Mouse (Mus musculus): ENCODE results near the gene Parp11. TPM values are rescaled to one million over a fixed set of nuclear protein-coding genes. Genes with fewer than 3 reads are reported as not detected.

The Parp11 gene
- 34.2 and 53.0 TPM in 2 replicates for total RNA-seq (2017)

DNA sequence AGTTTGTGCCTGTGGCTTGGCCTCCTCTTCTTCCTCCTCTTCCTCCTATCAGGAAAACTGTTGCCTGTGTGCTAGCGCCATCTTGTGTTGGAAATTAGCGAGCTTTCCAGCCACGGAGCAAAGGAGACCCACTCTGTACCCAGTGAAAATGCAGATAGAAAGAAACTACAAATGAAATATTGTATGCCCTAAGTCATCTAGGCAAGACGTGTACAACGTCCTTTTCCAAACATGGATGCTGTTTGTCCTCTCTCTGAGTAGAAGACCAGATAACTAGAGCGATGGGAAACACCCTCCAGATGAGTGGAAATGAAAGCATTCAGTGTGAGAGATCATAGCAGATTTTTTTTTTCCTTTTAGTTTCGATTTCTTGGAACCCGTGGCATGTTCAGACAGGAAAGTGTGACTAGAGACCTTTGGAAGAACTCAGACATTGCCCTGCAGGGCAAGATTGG is at the start of gene Parp11:
Gene Parp11 (plus strand): TSS at position 405 of the 455 bp plus-strand sequence.
- ATAC-seq (replicated peaks in 1 of 2; ENCODE audit: insufficient read depth in 1 of 2, low FRiP score in 2 of 2, low TSS enrichment in 1 of 2, low read depth in 1 of 2, poor library complexity in 2 of 2, severe bottlenecking in 2 of 2): peak; percentile 70 to 80

DNA sequence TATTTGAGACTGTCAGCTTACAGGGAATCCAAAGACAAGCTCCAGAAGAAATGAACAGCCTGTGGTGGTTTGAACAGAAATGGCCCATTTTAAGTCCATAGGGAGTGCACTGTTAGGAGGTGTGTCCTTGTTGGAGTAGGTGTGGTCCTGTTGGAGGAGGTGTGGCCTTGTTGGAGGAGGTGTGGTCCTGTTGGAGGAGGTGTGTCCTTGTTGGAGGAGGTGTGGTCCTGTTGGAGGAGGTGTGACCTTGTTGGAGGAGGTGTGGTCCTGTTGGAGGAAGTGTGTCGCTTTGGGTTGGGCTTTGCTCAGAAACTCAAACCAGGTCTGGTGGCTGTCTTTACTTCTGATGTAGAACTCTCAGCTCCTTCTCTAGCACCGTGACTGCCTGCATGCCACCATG is 48.6 kb upstream of the Parp11 start:
- peak; percentile 32 to 64; a peak in 1 of 4 replicates for ATAC-seq (replicated peaks in 1 of 2; ENCODE audit: insufficient read depth in 1 of 2, low FRiP score in 2 of 2, low TSS enrichment in 1 of 2, low read depth in 1 of 2, poor library complexity in 2 of 2, severe bottlenecking in 2 of 2)

DNA sequence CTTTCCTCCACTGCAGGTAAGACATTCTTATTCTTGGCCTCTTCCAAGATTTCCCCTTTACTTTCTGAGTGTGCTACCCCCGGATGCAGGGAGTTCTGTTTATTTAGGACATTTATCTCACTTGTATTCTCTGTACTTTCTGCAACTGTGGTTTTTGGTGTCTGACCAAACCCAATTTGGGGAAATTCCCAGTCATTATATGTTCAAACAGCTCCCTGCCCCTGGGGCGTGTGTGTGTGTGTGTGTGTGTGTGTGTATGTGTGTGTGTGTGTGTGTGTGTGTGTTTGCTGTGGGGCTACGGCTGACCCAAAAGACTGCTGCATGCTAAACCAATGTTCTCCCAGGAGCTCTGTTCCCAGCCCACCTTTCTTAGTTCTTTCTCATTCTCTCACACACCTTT is 45.2 kb upstream of the Parp11 start:
- ATAC-seq (replicated peaks in 1 of 2; ENCODE audit: insufficient read depth in 1 of 2, low FRiP score in 2 of 2, low TSS enrichment in 1 of 2, low read depth in 1 of 2, poor library complexity in 2 of 2, severe bottlenecking in 2 of 2): no peak

DNA sequence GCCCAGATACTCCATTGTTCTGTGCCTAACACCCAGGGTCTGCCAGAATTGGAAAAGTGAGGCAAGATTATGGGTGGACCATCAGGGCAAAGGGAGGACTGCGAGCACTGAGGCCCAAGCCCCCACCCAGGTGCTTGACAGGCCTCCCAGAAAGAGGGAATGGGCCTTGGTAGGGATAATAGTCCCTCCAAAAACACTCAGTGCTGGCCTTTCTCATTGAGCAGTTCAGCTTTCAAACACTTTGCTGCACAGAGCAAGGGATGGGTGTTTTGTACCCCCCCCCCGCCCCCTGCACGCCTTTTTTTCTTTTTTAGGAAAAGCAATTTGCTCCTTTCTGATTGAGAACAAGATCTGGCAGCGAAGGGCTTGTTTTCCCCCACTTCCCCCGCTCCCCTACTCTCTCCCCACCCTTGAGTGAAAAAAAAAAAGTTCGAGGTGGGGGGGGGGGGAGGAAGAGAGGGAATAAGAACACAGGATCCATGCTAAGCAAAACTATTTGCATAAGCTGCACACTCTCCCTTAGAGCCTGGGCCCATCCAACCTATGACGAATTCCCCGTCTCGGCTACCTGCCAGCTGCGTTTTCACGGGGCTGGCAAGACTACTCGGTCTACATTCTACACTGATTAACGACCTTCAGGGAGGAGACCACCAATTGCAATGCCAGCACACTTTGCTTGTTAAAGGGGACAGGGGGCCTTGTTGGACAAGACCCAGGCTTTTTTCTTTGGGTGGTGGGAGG is 42.4 kb upstream of the Parp11 start:
- ATAC-seq (replicated peaks in 1 of 2; ENCODE audit: insufficient read depth in 1 of 2, low FRiP score in 2 of 2, low TSS enrichment in 1 of 2, low read depth in 1 of 2, poor library complexity in 2 of 2, severe bottlenecking in 2 of 2): no peak

DNA sequence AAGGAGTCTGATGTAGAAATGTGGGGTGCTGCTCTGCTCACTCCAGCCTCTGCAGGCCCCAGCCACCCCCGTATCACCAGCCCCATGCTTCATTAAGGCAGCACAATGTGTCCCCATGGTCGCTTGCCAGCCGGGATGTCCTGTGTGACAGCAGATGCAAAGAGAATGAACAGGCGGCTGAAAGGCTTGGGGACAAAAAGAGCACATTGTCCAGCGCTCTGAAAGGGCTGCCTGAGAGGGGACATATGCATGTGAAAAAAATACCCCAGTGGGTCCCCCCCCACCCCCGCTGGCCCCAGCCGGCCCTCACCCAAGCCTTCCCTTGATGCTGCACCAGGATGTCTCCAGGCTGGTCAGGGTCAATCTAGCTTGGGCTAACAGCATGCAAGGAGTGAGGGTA is 41.0 kb upstream of the Parp11 start:
- ATAC-seq (replicated peaks in 1 of 2; ENCODE audit: insufficient read depth in 1 of 2, low FRiP score in 2 of 2, low TSS enrichment in 1 of 2, low read depth in 1 of 2, poor library complexity in 2 of 2, severe bottlenecking in 2 of 2): no peak

DNA sequence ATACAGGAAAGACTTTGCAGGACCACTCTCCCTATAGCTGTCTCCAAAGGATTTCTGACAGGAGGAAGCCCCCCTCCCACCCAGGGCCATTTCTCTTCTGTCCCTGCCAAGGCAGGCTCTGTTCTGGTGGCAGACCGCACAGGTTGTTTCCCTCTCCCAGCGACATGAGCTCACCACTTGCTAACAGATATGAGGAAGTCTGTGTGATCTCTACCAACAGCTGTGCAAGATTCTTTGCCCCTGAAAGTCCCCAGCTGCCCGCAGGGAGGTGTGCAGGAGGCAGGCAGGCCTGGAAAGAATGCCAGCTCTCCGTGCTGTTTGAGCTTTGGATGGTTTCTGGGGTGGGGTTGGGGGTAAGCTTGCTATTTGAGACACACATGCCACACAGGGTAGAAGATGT is 38.9 kb upstream of the Parp11 start:
- ATAC-seq (replicated peaks in 1 of 2; ENCODE audit: insufficient read depth in 1 of 2, low FRiP score in 2 of 2, low TSS enrichment in 1 of 2, low read depth in 1 of 2, poor library complexity in 2 of 2, severe bottlenecking in 2 of 2): peak; percentile 88 to 96

DNA sequence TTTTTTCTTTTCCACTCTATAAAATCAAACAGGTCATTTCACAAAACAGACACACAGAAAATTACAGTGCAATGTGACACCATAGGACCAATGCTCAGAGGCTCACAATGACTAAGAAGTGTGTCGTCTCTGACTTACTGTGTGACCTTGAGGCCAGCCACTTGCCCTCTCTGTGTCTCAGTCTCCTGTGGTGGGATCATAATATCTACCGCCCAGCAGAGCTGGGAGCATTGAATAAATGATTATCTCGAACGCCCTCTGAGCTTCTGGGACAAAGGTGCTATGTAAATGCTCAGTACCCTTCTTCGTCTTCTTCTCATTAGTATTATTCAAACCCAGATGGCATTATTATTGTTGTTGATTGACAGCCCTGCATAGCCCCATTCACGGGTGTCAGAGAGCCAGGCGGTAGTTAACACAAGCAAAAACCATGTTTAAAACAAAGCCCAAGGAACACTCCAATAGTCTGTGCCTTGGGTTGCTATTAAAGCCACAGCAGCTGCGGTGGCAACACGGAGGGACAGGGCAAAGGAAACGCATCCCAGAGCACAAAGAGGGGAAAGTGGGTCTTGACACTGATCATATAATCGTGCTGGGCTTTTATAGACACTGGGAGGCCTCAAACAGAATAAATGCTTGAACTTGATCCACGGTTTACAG is 29.0 kb upstream of the Parp11 start:
- no peak for ATAC-seq (replicated peaks in 1 of 2; ENCODE audit: insufficient read depth in 1 of 2, low FRiP score in 2 of 2, low TSS enrichment in 1 of 2, low read depth in 1 of 2, poor library complexity in 2 of 2, severe bottlenecking in 2 of 2)

DNA sequence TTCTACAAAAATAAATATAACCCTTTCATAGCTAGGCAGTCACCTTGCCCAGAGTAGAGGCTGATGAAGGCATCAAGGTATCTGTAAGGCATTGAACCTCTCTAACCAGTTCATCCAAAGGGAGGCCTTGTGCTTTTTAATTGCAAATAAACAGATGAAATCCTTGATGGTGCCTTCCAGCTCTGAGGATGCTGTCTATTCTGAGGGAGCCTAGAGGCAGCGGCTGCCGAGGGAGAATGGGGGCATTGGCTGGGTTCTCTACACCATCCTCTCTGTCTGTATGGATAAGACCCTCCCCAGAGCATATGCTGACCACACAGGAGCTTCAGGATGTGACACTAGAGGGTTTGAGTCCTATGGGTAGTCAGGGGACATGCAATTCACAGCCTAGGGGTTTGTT is 28.3 kb upstream of the Parp11 start:
- no peak for ATAC-seq (replicated peaks in 1 of 2; ENCODE audit: insufficient read depth in 1 of 2, low FRiP score in 2 of 2, low TSS enrichment in 1 of 2, low read depth in 1 of 2, poor library complexity in 2 of 2, severe bottlenecking in 2 of 2)

DNA sequence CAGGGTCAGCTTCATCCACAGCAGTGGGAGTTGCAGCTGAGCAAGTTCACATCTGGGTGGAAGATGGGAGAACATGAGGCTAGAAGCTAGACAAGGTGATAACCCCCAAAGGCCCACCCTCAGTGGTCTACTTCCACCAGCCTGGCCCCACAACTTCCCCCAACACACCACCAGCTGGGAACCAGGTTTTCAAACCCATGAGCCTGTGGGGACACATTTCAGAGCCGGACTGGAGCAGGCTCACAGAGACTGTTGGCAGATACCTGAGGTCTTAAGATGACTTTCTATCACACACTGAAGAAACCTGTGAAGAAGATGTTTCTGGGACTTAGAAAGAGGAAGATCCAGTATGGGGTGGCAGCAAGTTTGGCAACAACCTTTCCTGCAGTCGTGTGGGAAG is 26.5 kb upstream of the Parp11 start:
- ATAC-seq (replicated peaks in 1 of 2; ENCODE audit: insufficient read depth in 1 of 2, low FRiP score in 2 of 2, low TSS enrichment in 1 of 2, low read depth in 1 of 2, poor library complexity in 2 of 2, severe bottlenecking in 2 of 2): no peak

DNA sequence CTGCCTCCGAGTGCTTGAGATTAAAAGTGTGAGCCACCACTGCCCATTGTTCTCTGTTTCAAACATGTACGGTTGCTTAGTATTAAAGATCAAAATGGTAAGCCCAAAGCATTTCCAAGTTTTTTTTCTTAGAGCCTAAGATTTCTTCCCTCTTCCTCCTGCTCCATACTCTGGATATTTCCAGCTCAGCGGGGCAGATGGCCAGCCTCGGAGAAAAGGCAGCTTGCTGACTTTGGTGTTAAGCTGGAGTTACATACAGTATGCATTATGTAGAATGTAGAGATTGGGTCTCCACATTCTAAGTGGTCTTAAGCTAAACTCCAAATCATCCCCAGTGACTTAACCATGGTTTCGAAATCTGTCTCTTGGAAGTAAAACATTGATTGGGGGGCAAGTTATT is 21.5 kb upstream of the Parp11 start:
- no peak for ATAC-seq (replicated peaks in 1 of 2; ENCODE audit: insufficient read depth in 1 of 2, low FRiP score in 2 of 2, low TSS enrichment in 1 of 2, low read depth in 1 of 2, poor library complexity in 2 of 2, severe bottlenecking in 2 of 2)

DNA sequence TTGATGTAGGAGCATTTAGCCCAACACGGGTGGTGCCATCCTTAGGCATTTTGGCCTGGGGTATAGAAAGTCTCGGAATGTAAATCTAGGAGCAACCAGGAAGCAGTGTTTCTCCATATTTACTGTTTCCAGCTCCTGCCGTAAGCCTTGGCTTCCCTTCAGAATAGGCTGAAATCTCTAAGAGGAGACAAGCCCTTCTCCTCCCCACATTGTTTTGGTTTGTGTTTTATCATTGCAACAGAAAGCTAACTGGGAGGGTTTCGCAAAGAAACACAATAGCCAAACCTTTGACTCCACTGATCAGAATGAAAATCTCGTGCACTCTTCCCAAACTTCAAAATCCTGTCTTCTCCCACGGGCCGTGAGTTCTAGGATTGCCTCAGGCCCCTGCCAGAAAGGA is 15.9 kb upstream of the Parp11 start:
- no peak for ATAC-seq (replicated peaks in 1 of 2; ENCODE audit: insufficient read depth in 1 of 2, low FRiP score in 2 of 2, low TSS enrichment in 1 of 2, low read depth in 1 of 2, poor library complexity in 2 of 2, severe bottlenecking in 2 of 2)

DNA sequence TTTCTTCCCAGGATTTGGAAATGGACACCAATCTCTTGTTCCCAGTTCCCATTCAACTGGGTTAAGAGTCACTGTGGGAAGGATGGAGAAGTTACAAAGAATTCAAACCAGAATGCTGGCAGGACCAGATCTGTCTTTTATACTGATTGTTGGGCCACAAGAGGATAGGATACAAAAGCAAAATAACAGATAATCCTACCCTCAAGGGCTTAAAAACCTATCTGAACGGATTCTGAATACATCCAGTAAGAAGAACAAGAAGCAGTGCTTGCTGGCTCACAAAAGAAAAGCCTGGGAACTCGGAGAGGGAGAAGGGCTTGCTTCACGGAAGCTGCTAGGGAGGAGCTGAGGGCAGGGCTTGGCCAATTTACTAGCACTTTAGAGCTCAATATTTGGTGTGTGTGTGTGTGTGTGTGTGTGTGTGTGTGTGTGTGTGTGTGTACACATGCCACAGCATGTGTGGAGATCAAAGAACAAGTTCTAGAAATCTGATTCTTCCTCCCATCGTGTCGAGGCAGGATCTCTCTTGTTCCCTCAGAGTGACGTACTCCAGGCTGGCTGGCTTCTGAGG is 15.4 kb upstream of the Parp11 start:
- no peak for ATAC-seq (replicated peaks in 1 of 2; ENCODE audit: insufficient read depth in 1 of 2, low FRiP score in 2 of 2, low TSS enrichment in 1 of 2, low read depth in 1 of 2, poor library complexity in 2 of 2, severe bottlenecking in 2 of 2)

DNA sequence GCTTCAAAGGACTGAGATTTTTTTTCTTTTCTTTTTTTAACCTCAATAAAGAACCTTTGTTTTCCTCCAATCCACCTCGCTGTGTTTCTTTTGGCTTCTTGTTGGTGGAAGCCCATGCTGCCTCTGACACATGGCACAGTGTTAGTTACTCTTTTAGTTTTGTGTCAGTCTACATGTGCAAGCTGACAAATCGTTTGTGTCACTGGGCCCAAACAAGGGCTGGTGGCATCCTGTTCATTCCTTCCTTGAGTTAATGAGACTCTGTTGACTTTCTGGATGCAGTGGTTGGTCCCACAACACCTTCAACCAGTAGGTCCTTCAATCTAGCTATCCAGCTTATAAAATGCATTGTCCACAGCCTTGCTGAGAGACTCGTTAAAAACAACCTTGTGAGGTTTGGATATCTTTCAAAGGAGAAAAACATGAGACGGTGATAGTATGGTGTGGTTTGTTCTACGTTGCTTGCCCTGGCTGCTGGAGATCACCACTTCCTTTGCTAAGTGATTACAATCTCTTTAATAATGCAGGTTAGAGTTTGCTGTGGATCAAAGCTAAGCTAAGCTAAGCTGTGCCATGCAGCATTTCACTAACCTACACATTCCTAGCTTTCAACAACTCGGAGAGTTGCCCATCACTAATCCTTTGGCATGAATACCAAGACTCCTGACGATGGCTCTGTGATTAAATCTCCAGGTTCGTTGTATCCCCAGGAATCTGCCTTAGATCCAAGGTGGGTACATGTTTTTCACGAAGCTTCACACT is 12.6 kb upstream of the Parp11 start:
- ATAC-seq (replicated peaks in 1 of 2; ENCODE audit: insufficient read depth in 1 of 2, low FRiP score in 2 of 2, low TSS enrichment in 1 of 2, low read depth in 1 of 2, poor library complexity in 2 of 2, severe bottlenecking in 2 of 2): no peak

DNA sequence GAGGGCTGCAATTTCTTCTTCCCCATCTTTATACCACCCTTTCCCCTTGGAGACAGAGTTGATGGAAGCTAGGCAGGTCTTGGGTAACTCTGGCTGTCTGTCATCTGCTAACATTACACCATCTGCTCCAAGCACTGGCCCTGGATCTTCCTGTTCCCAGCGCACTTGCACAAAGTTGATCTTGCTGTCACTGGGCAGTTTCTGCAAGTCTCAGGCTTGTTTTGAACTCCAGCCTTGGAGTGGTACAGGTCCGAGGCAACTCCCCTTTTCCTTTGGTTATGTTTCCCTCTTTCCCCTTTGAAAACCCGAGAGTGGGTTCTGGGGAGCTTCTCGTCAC is 12.0 kb upstream of the Parp11 start:
- no peak for ATAC-seq (replicated peaks in 1 of 2; ENCODE audit: insufficient read depth in 1 of 2, low FRiP score in 2 of 2, low TSS enrichment in 1 of 2, low read depth in 1 of 2, poor library complexity in 2 of 2, severe bottlenecking in 2 of 2)

DNA sequence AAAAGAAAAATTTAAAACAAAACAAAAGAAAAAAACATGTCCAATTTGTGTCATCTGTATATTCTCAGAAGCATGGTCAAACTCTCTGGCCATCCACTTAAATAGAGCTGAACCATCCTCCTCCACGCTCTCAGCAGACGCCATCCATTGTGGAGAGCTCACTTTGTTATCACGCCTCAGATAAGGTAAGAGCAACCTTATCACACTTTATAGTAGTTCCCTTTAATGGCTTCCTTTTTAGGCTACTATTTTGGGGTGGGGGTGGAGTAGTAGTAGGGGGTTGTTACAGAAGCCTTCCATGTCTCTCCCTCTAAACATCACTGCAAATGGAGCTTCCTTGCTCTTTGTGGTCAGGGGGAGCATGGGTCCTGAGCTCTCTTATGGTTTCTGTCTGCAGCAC is 7.6 kb upstream of the Parp11 start:
- ATAC-seq (replicated peaks in 1 of 2; ENCODE audit: insufficient read depth in 1 of 2, low FRiP score in 2 of 2, low TSS enrichment in 1 of 2, low read depth in 1 of 2, poor library complexity in 2 of 2, severe bottlenecking in 2 of 2): no peak

DNA sequence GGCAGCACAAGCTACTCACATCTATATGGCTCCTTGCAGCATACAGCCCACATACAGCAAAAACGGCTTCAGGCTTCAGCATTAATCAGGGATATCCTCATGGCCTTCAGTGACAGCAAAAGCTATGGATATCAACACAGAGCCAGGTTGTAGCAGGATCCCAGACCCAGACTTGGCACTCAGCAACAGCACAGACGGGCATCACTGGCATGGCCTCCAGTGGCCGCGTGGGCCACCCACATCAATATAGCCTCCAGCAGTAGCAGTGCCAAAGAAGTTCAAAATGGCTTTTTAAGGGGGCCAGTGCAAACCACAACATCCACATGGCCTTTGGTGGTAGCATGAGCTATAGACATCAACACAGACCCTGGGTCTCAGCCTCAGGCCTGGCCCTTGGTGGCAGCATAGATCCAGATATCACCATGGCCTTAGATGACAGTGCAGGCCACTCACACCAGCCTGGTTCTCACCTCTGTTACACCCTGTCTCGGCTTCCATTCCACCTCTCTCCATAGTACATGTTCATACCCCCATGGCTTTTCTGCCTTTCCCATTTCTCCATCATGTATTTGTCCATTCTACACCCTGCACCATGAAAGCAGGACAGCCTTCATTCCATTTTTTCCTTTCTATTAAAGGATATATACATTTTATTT is 7.0 kb upstream of the Parp11 start:
- no peak for ATAC-seq (replicated peaks in 1 of 2; ENCODE audit: insufficient read depth in 1 of 2, low FRiP score in 2 of 2, low TSS enrichment in 1 of 2, low read depth in 1 of 2, poor library complexity in 2 of 2, severe bottlenecking in 2 of 2)

DNA sequence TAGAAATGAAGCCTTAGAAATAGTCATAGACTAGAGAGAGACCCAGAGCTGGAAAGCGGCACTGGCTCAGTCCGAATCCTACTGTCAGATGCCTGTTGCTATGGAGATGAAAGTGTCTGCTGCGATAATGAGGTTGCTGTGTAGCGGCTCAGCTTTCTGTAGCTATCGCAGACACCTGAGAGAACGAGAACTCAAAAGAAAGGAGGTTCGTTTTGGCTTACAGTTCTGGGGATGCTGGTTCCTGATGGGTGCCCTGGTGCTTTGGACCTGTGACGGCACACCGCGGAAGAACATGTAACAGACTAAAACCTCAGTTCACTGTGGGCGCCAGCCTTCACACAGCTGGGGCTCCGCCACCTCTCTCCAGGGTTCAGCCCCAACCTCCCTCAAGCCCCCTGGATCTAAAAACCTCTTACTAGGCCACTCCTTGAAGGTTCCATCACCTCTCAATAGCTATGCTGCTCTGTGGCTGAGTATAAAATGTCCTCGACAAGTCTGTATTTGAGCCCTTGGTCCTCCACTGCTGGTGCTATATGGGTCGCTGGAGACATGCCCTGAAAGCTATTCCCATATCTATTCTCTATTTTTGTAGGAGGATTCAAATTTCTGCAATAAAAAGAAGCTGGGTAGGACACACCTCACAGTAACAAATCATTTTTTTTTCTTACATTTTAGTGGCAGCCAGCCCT is 6.1 kb upstream of the Parp11 start:
- ATAC-seq (replicated peaks in 1 of 2; ENCODE audit: insufficient read depth in 1 of 2, low FRiP score in 2 of 2, low TSS enrichment in 1 of 2, low read depth in 1 of 2, poor library complexity in 2 of 2, severe bottlenecking in 2 of 2): no peak
